Mouse (Mus musculus) limb, embryonic 11.5 days (tissue): Measurements from ENCODE around the gene Nanos3. TPM values are rescaled to one million over a fixed set of nuclear protein-coding genes. Genes with fewer than 3 reads are reported as not detected.

ENCODE experiments used
- ATAC-seq: fragments of 200-750 bp; cut with Nextera tagmentation; 2 replicates; pipeline ENCODE4 v1.8.0; 2017; ENCODE audit warnings: low read depth; ENCODE audit not compliant: insufficient number of reproducible peaks, low FRiP score, low TSS enrichment
- DNase-seq: peaks from one replicate; pipeline ENCODE4 v3.0.0-alpha.2; 2015; ENCODE audit warnings: low spot score
- H3K27ac ChIP-seq: fragments of 300-500 bp; sonication (generic); replicated peaks from 2 replicates; pipeline ENCODE4 v1.5.1; 2014; ENCODE audit warnings: low read depth, mild to moderate bottlenecking, low read length
- H3K27me3 ChIP-seq: fragments of 300-500 bp; sonication (generic); 2 replicates; pipeline ENCODE4 v1.6.1; 2014; ENCODE audit warnings: mild to moderate bottlenecking, low read length, mixed read lengths; ENCODE audit not compliant: control insufficient read depth, insufficient read depth
- H3K36me3 ChIP-seq: fragments of 300-500 bp; sonication (generic); 2 replicates; pipeline ENCODE4 v1.6.1; 2014; ENCODE audit warnings: mild to moderate bottlenecking, low read length, moderate library complexity, mixed read lengths; ENCODE audit not compliant: control insufficient read depth, insufficient read depth
- H3K4me1 ChIP-seq: fragments of 300-500 bp; sonication (generic); 2 replicates; pipeline ENCODE4 v1.6.1; 2014; ENCODE audit warnings: low read length, mixed read lengths; ENCODE audit not compliant: control insufficient read depth, insufficient read depth
- H3K4me2 ChIP-seq: fragments of 300-500 bp; sonication (generic); 2 replicates; pipeline ENCODE4 v1.6.1; 2014; ENCODE audit warnings: low read depth, mild to moderate bottlenecking, moderate library complexity; ENCODE audit not compliant: severe bottlenecking
- H3K4me3 ChIP-seq: fragments of 300-500 bp; sonication (generic); 2 replicates; pipeline ENCODE4 v1.5.1; 2014; ENCODE audit warnings: low read depth, low read length
- H3K9ac ChIP-seq: fragments of 300-500 bp; sonication (generic); 2 replicates; pipeline ENCODE4 v1.6.1; 2014; ENCODE audit warnings: mild to moderate bottlenecking, low read length
- H3K9me3 ChIP-seq: fragments of 300-500 bp; sonication (generic); 2 replicates; pipeline ENCODE4 v1.6.1; 2016; ENCODE audit warnings: low read length; ENCODE audit not compliant: control insufficient read depth
- WGBS: fragments of 180-500 bp; shearing (Covaris S2); extraction: QIAGEN DNeasy Blood & Tissue Kit; methylation state at CpG from one replicate; pipeline ENCODE4 v1.1.7; 2014; 5-methylcytosine and 5-hydroxymethylcytosine counted together
- polyA plus RNA-seq: library from polyadenylated mRNA; unstranded; fragments of >200 nt; fragmentation: Nextera tagmentation; extraction: Ambion mirVana; gene quantifications from 2 replicates; pipeline ENCODE4 v1.2.1, GENCODE M21; 2014

Gene Nanos3
- polyA plus RNA-seq, 1 experiment from 2014 or later, result 4.9 TPM

GRCm38 (mm10) chr8:84203975-84204772 lies 19.2 kb upstream of the Nanos3 start:
- H3K4me1 ChIP-seq, result peaks cover 43% of the 10 kb centered on the region
- peak overlapping the region; percentile 41 for H3K4me3 ChIP-seq
- DNase-seq, result peak; percentile 51
- peak overlapping the region; percentile 70 for H3K9ac ChIP-seq
- 0 out of 2 replicates have a peak, but pooled peaks cover 4% of the 10 kb centered on the region for H3K36me3 ChIP-seq
- ATAC-seq, result no peak
- H3K9me3 ChIP-seq, result no peaks in the 10 kb centered on the region
- WGBS, result 51% methylated on average over 13 of the region's 13 CpGs
- peak overlapping the region; percentile 94 for H3K4me2 ChIP-seq
- H3K27me3 ChIP-seq, result no peaks in the 10 kb centered on the region
- peak overlapping the region; percentile 83 for H3K27ac ChIP-seq

DNA sequence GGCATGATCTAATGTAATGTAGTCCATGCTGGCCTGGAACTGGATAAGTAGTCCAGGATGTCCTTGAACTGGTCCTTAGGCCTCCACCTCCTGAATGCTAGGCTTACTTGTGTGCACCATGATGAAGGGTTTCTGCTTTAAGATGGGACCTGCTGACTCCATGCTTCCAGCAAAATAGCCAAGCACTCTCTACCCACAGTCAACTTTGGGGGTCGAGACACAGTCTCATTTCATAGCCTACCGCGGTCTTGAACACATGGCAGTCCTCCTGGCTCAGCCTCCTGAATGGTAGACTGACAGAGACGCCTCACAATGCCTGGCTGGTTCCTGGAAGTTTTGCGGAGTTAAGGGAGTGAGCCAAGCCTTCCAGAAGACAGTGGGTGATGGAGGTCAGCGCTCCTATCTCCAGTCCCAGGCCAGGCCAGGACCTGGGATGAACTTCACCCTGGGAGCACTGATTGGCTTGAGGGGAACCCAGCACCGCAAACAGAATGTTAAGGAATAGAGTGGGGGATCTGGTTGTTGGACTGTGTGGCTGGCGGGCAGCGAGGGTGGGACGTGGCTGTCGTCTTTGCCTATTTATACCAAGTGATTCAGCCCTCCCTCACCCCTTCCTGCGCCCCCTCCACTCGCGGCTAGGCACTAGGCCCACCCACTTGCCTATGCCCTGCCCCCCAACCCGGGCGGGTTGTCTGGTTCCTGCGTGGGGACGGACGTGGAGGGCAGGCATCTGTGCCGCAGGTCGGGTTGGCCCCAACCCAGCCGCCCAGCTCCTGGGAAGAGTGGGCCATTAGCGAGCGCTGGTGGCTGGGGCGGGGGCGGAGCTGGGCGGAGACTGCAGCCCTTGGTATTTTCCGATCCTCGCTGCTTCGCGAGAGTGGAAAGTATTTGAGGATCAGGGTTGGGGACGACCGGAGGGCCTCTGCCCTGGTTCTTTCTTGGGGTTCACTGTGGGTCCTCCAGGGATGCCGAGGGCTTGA lies 18.2 kb upstream of the Nanos3 start:
- H3K27me3 ChIP-seq, result no peaks in the 10 kb centered on the region
- H3K4me3 ChIP-seq, result peak overlapping the region; percentile 41
- H3K36me3 ChIP-seq, result 0 out of 2 replicates have a peak, but pooled peaks cover 2% of the 10 kb centered on the region
- H3K27ac ChIP-seq, result peak overlapping the region; percentile 83
- H3K4me2 ChIP-seq, result peak overlapping the region; percentile 94
- 10% methylated on average over 34 of the region's 34 CpGs for WGBS
- ATAC-seq (peak; percentile 31; the same call in 1 of the 2 replicates), DNase-seq (peak; percentile 79)
- H3K4me1 ChIP-seq, result peaks cover 46% of the 10 kb centered on the region
- H3K9ac ChIP-seq, result peak overlapping the region; percentile 70
- no peaks in the 10 kb centered on the region for H3K9me3 ChIP-seq

GRCm38 (mm10) chr8:84202466-84202865 lies 17.4 kb upstream of the Nanos3 start:
- no peak overlapping the region for H3K4me3 ChIP-seq

GRCm38 (mm10) chr8:84201545-84202245 lies 16.7 kb upstream of the Nanos3 start:
- Histone ChIP-seq H3K27ac (peak overlapping the region; percentile 77; the same call in 1 of the 2 replicates), H3K36me3 (0 out of 2 replicates have a peak, but pooled peaks cover 2% of the 10 kb centered on the region), H3K27me3 (no peaks in the 10 kb centered on the region), H3K4me2 (peak overlapping the region; percentile 94), H3K9me3 (no peaks in the 10 kb centered on the region), H3K4me3 (peak overlapping the region; percentile 59), H3K4me1 (peaks cover 52% of the 10 kb centered on the region), H3K9ac (peak overlapping the region; percentile 78)
- no peak for DNase-seq
- WGBS, result 57% methylated on average over 15 of the region's 15 CpGs
- no peak for ATAC-seq

More at GRCm38 (mm10) chr8:84202466-84202865, 17.4 kb upstream of the Nanos3 start:
- H3K4me2 ChIP-seq, result peak overlapping the region; percentile 94
- no peak for DNase-seq
- H3K9me3 ChIP-seq, result no peaks in the 10 kb centered on the region
- H3K27me3 ChIP-seq, result no peaks in the 10 kb centered on the region
- no peak overlapping the region for H3K9ac ChIP-seq
- H3K36me3 ChIP-seq, result 0 out of 2 replicates have a peak, but pooled peaks cover 2% of the 10 kb centered on the region
- H3K27ac ChIP-seq, result no peak overlapping the region
- 86% methylated on average over 9 of the region's 9 CpGs for WGBS
- no peak for ATAC-seq
- peaks cover 52% of the 10 kb centered on the region for H3K4me1 ChIP-seq

- 5% methylated on average over 48 of the region's 70 CpGs for WGBS
- Histone ChIP-seq H3K4me2 (peak overlapping the region; percentile 94), H3K36me3 (0 out of 2 replicates have a peak, but pooled peaks cover 2% of the 10 kb centered on the region), H3K27me3 (no peaks in the 10 kb centered on the region), H3K4me1 (peaks cover 52% of the 10 kb centered on the region), H3K9me3 (no peaks in the 10 kb centered on the region), H3K27ac (peak overlapping the region; percentile 77), H3K4me3 (peak overlapping the region; percentile 59), H3K9ac (peak overlapping the region; percentile 78)
- no peak for ATAC-seq
- peak; percentile 77 for DNase-seq
Observed at GRCm38 (mm10) chr8:84200652-84201544, 15.9 kb upstream of the Nanos3 start.

- WGBS, result 23% methylated on average over 8 of the region's 8 CpGs
- ATAC-seq (no peak), DNase-seq (peak; percentile 49)
- Histone ChIP-seq H3K4me1 (peaks cover 52% of the 10 kb centered on the region), H3K27ac (peak overlapping the region; percentile 96), H3K27me3 (no peaks in the 10 kb centered on the region), H3K4me3 (peak overlapping the region; percentile 59), H3K4me2 (peak overlapping the region; percentile 94), H3K36me3 (0 out of 2 replicates have a peak, but pooled peaks cover 2% of the 10 kb centered on the region), H3K9me3 (no peaks in the 10 kb centered on the region), H3K9ac (peak overlapping the region; percentile 78)
Observed at GRCm38 (mm10) chr8:84200126-84200555, 15.1 kb upstream of the Nanos3 start.
